Mouse (Mus musculus) MEL (cell line): ENCODE measurements around the gene Prkg2.

Experiments
- BHLHE40 ChIP-seq: IDR thresholded peaks from 2 replicates; pipeline ENCODE4 v1.6.1; 2012; ENCODE audit warnings: low read depth, mild to moderate bottlenecking, inconsistent platforms, low read length, improper control_type of control experiment, borderline replicate concordance
- CTCF ChIP-seq, 3 experiments: IDR thresholded peaks in 2 of 3; conservative IDR thresholded peaks in 1 of 3; 2 replicates each; pipeline ENCODE4 v1.5.1; 2011 to 2012; ENCODE audit warnings: low read length in 3 of 3, low read depth in 2 of 3, mild to moderate bottlenecking in 2 of 3, improper control_type of control experiment in 1 of 3, inconsistent platforms in 1 of 3, mixed read lengths in 1 of 3, moderate library complexity in 1 of 3; ENCODE audit not compliant: control insufficient read depth in 1 of 3, insufficient read depth in 1 of 3, poor library complexity in 1 of 3, severe bottlenecking in 1 of 3
- E2F4 ChIP-seq: IDR thresholded peaks from 2 replicates; pipeline ENCODE4 v1.6.1; 2011; ENCODE audit warnings: low read depth, low read length, improper control_type of control experiment, borderline replicate concordance
- GATA1 ChIP-seq: IDR thresholded peaks from 2 replicates; pipeline ENCODE4 v1.6.1; 2011; ENCODE audit warnings: low read depth, low read length, improper control_type of control experiment
- MEF2A ChIP-seq: IDR thresholded peaks from 2 replicates; pipeline ENCODE4 v1.6.1; 2014; ENCODE audit warnings: low read depth, mild to moderate bottlenecking, inconsistent platforms, low read length, improper control_type of control experiment; ENCODE audit not compliant: poor library complexity, insufficient replicate concordance, severe bottlenecking; ENCODE audit errors: extremely low read depth
- NELFE ChIP-seq: IDR thresholded peaks from 2 replicates; pipeline ENCODE4 v1.6.1; 2011; ENCODE audit warnings: low read depth, low read length, improper control_type of control experiment
- POLR2A ChIP-seq, 2 experiments: IDR thresholded peaks; 2 replicates each; pipeline ENCODE4 v1.6.1; 2011 to 2012; ENCODE audit warnings: low read length in 2 of 2, mild to moderate bottlenecking in 2 of 2, control low read depth in 1 of 2, improper control_type of control experiment in 1 of 2, low read depth in 1 of 2, moderate library complexity in 1 of 2; ENCODE audit not compliant: control insufficient read depth in 1 of 2, insufficient read depth in 1 of 2, poor library complexity in 1 of 2
- SMC3 ChIP-seq: IDR thresholded peaks from 2 replicates; pipeline ENCODE4 v1.6.1; 2011; ENCODE audit warnings: low read depth, low read length, improper control_type of control experiment
- TAL1 ChIP-seq: IDR thresholded peaks from 2 replicates; pipeline ENCODE4 v1.6.1; 2012; ENCODE audit warnings: mild to moderate bottlenecking, inconsistent platforms, low read length, moderate library complexity, mixed read lengths
- TCF12 ChIP-seq: IDR thresholded peaks from 2 replicates; pipeline ENCODE4 v1.6.1; 2014; ENCODE audit warnings: low read depth, mild to moderate bottlenecking, inconsistent platforms, low read length, improper control_type of control experiment, moderate library complexity

- no peak for TF ChIP-seq NELFE
- no peak for TF ChIP-seq SMC3
- TF ChIP-seq E2F4: no peak
- TF ChIP-seq POLR2A (IDR thresholded peaks at IDR 0.05; ENCODE audit: control insufficient read depth in 1 of 2, insufficient read depth in 1 of 2, low read depth in 1 of 2, low read length in 2 of 2, poor library complexity in 1 of 2): no peak
- no peak for TF ChIP-seq CTCF (IDR thresholded peaks at IDR 0.05 in 2 of 3, conservative IDR thresholded peaks at IDR 0.05 in 1 of 3; ENCODE audit: control insufficient read depth in 1 of 3, insufficient read depth in 1 of 3, low read depth in 2 of 3, low read length in 3 of 3, poor library complexity in 1 of 3, severe bottlenecking in 1 of 3)
- no peak for TF ChIP-seq TCF12
- no peak for TF ChIP-seq TAL1
- TF ChIP-seq MEF2A: no peak
- TF ChIP-seq BHLHE40: no peak
- no peak for TF ChIP-seq GATA1
These were observed 52.1 kb downstream of the Prkg2 start for GRCm38 (mm10) chr5:98985077-98985476.
